Mouse (Mus musculus): ENCODE data around the gene Hpgds.

DNA sequence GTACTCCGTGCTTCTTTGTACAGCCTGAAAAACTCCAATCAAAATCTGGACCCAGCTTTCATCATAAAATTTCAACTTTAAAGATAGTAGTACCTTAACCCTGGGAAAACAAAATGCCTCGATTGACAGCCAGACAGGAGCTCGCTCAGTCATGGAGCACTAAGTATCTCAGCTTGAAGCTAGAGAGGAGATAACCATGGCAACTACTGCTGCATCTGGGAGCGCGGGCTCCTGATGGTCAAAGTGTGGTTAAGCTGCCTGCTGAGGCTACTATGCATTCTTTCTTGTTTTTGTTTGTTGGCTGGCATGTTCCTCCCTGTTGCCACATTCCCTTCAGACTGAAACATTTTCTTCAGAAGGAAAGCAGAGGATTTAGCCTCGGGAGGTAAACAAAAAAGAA lies 12.3 kb downstream of the Hpgds start:
- TF ChIP-seq CTCF (IDR thresholded peaks at IDR 0.05; ENCODE audit: borderline replicate concordance, insufficient read depth, low read depth, low read length): no peak
- TF ChIP-seq POLR2A (IDR thresholded peaks at IDR 0.05; ENCODE audit: borderline replicate concordance, insufficient read depth, low read length): no peak
